Mouse (Mus musculus): Measurements from ENCODE around the gene Ccng2. TPM values are rescaled to one million over a fixed set of nuclear protein-coding genes. Genes with fewer than 3 reads are reported as not detected.

The Ccng2 gene
- 38.0 and 49.1 TPM in 2 replicates for total RNA-seq (2015; ENCODE audit: low replicate concordance)
- 47.9 and 48.8 TPM in 2 replicates for total RNA-seq (2017; ENCODE audit: low replicate concordance)

- ATAC-seq (replicated peaks; ENCODE audit: low FRiP score, poor library complexity, severe bottlenecking): peak; percentile 94
Observed at GRCm38 (mm10) chr5:93266883-93267704, at the start of gene Ccng2. Gene Ccng2, plus strand, starts transcription at chr5:93267257.

GRCm38 (mm10) chr5:93218375-93218774 is 48.7 kb upstream of the Ccng2 start:
- ATAC-seq (replicated peaks; ENCODE audit: low FRiP score, poor library complexity, severe bottlenecking): no peak

GRCm38 (mm10) chr5:93221661-93222060 is 45.4 kb upstream of the Ccng2 start:
- no peak for ATAC-seq (replicated peaks; ENCODE audit: low FRiP score, poor library complexity, severe bottlenecking)

GRCm38 (mm10) chr5:93224549-93224948 is 42.5 kb upstream of the Ccng2 start:
- ATAC-seq (replicated peaks; ENCODE audit: low FRiP score, poor library complexity, severe bottlenecking): no peak

GRCm38 (mm10) chr5:93227157-93227556 is 39.9 kb upstream of the Ccng2 start:
- peak; percentile 80 for ATAC-seq (replicated peaks; ENCODE audit: low FRiP score, poor library complexity, severe bottlenecking)

GRCm38 (mm10) chr5:93229527-93229926 is 37.5 kb upstream of the Ccng2 start:
- no peak for ATAC-seq (replicated peaks; ENCODE audit: low FRiP score, poor library complexity, severe bottlenecking)

GRCm38 (mm10) chr5:93231721-93232120 is 35.3 kb upstream of the Ccng2 start:
- ATAC-seq (replicated peaks; ENCODE audit: low FRiP score, poor library complexity, severe bottlenecking): no peak

- peak; percentile 76; the same call in 1 of the 2 replicates for ATAC-seq (replicated peaks; ENCODE audit: low FRiP score, poor library complexity, severe bottlenecking)
Observed at GRCm38 (mm10) chr5:93232838-93233237, 34.2 kb upstream of the Ccng2 start.

GRCm38 (mm10) chr5:93234130-93234529 is 32.9 kb upstream of the Ccng2 start:
- no peak for ATAC-seq (replicated peaks; ENCODE audit: low FRiP score, poor library complexity, severe bottlenecking)

GRCm38 (mm10) chr5:93234605-93235004 is 32.5 kb upstream of the Ccng2 start:
- no peak for ATAC-seq (replicated peaks; ENCODE audit: low FRiP score, poor library complexity, severe bottlenecking)

- ATAC-seq (replicated peaks; ENCODE audit: low FRiP score, poor library complexity, severe bottlenecking): no peak
Observed at GRCm38 (mm10) chr5:93235888-93236287, 31.2 kb upstream of the Ccng2 start.

GRCm38 (mm10) chr5:93236541-93236940 is 30.5 kb upstream of the Ccng2 start:
- no peak for ATAC-seq (replicated peaks; ENCODE audit: low FRiP score, poor library complexity, severe bottlenecking)

GRCm38 (mm10) chr5:93239590-93240544 is 27.2 kb upstream of the Ccng2 start:
- ATAC-seq (replicated peaks; ENCODE audit: low FRiP score, poor library complexity, severe bottlenecking): peak; percentile 98

GRCm38 (mm10) chr5:93245280-93245679 is 21.8 kb upstream of the Ccng2 start:
- ATAC-seq (replicated peaks; ENCODE audit: low FRiP score, poor library complexity, severe bottlenecking): no peak

- ATAC-seq (replicated peaks; ENCODE audit: low FRiP score, poor library complexity, severe bottlenecking): no peak
Observed at GRCm38 (mm10) chr5:93249940-93250578, 17.0 kb upstream of the Ccng2 start.

GRCm38 (mm10) chr5:93251001-93251760 is 15.9 kb upstream of the Ccng2 start:
- ATAC-seq (replicated peaks; ENCODE audit: low FRiP score, poor library complexity, severe bottlenecking): no peak

- ATAC-seq (replicated peaks; ENCODE audit: low FRiP score, poor library complexity, severe bottlenecking): no peak
Observed at GRCm38 (mm10) chr5:93255759-93256265, 11.2 kb upstream of the Ccng2 start.

- ATAC-seq (replicated peaks; ENCODE audit: low FRiP score, poor library complexity, severe bottlenecking): no peak
Observed at GRCm38 (mm10) chr5:93256820-93257405, 10.1 kb upstream of the Ccng2 start.

GRCm38 (mm10) chr5:93259349-93259748 is 7.7 kb upstream of the Ccng2 start:
- ATAC-seq (replicated peaks; ENCODE audit: low FRiP score, poor library complexity, severe bottlenecking): no peak
